Mouse (Mus musculus): ENCODE measurements around the gene Slc9a5. TPM values are rescaled to one million over a fixed set of nuclear protein-coding genes. Genes with fewer than 3 reads are reported as not detected.
A peak's percentile ranks its signal among the peaks of the same experiment; 100 is the strongest.

The Slc9a5 gene
- polyA plus RNA-seq, 1 experiment from 2014 or later: 3.8 TPM

GRCm38 (mm10) chr8:105346611-105347427 is 1.8 kb upstream of the Slc9a5 start:
- Histone ChIP-seq H3K27ac (ENCODE audit: low read depth, low read length) (no peak overlapping the region), H3K4me2 (ENCODE audit: low read length) (peak overlapping the region; percentile 69), H3K4me3 (ENCODE audit: low read depth, low read length) (peak overlapping the region; percentile 65), H3K9me3 (replicated peaks; ENCODE audit: control insufficient read depth, low read length) (no peaks in the 10 kb centered on the region), H3K36me3 (ENCODE audit: control insufficient read depth, insufficient read depth, low read length) (no peaks in the 10 kb centered on the region), H3K9ac (ENCODE audit: low read length) (peak overlapping the region; percentile 60; the same call in 1 of the 2 replicates), H3K4me1 (ENCODE audit: control insufficient read depth, insufficient read depth, low read length) (peaks cover 16% of the 10 kb centered on the region), H3K27me3 (replicated peaks; ENCODE audit: control insufficient read depth, insufficient read depth, low read length) (no peaks in the 10 kb centered on the region; the same call in 1 of the 2 replicates)
- WGBS: 2% methylated on average over 34 of the region's 34 CpGs
- ATAC-seq (peak; percentile 6), DNase-seq (ENCODE audit: low spot score) (peak; percentile 36)

GRCm38 (mm10) chr8:105347428-105348221 is 1.0 kb upstream of the Slc9a5 start, which contains the start of gene Fhod1:
TSS of gene Fhod1 (minus strand) at chr8:105347953.
- Histone ChIP-seq H3K9me3 (replicated peaks; ENCODE audit: control insufficient read depth, low read length) (no peaks in the 10 kb centered on the region), H3K4me1 (ENCODE audit: control insufficient read depth, insufficient read depth, low read length) (peaks cover 16% of the 10 kb centered on the region), H3K27ac (ENCODE audit: low read depth, low read length) (peak within 1 kb of the TSS; percentile 68), H3K9ac (ENCODE audit: low read length) (peak within 1 kb of the TSS; percentile 82), H3K27me3 (replicated peaks; ENCODE audit: control insufficient read depth, insufficient read depth, low read length) (no peaks in the 10 kb centered on the region; the same call in 1 of the 2 replicates), H3K4me2 (ENCODE audit: low read length) (peak within 1 kb of the TSS; percentile 69), H3K36me3 (ENCODE audit: control insufficient read depth, insufficient read depth, low read length) (no peaks in the 10 kb centered on the region), H3K4me3 (ENCODE audit: low read depth, low read length) (peak within 1 kb of the TSS; percentile 65)
- ATAC-seq (peak; percentile 90), DNase-seq (ENCODE audit: low spot score) (peak; percentile 97)
- under 1% methylated on average over 53 of the region's 53 CpGs for WGBS

GRCm38 (mm10) chr8:105349096-105349771 is 591 bp downstream of the Slc9a5 start:
- Histone ChIP-seq H3K4me2 (ENCODE audit: low read length) (peak overlapping the region; percentile 69), H3K4me1 (ENCODE audit: control insufficient read depth, insufficient read depth, low read length) (peaks cover 16% of the 10 kb centered on the region), H3K27ac (ENCODE audit: low read depth, low read length) (peak overlapping the region; percentile 68; the same call in 1 of the 2 replicates), H3K27me3 (replicated peaks; ENCODE audit: control insufficient read depth, insufficient read depth, low read length) (no peaks in the 10 kb centered on the region; the same call in 1 of the 2 replicates), H3K9me3 (replicated peaks; ENCODE audit: control insufficient read depth, low read length) (no peaks in the 10 kb centered on the region), H3K4me3 (ENCODE audit: low read depth, low read length) (peak overlapping the region; percentile 65), H3K9ac (ENCODE audit: low read length) (peak overlapping the region; percentile 82), H3K36me3 (ENCODE audit: control insufficient read depth, insufficient read depth, low read length) (no peaks in the 10 kb centered on the region)
- ATAC-seq (peak; percentile 40), DNase-seq (ENCODE audit: low spot score) (peak; percentile 44)
- WGBS: under 1% methylated on average over 36 of the region's 48 CpGs

- H3K27ac ChIP-seq (ENCODE audit: low read depth, low read length): no peak overlapping the region
- DNase-seq (ENCODE audit: low spot score): peak; percentile 64
These were observed 1.5 kb downstream of the Slc9a5 start for GRCm38 (mm10) chr8:105350186-105350585.

GRCm38 (mm10) chr8:105353583-105354135 is 5.0 kb downstream of the Slc9a5 start:
- H3K4me3 ChIP-seq (ENCODE audit: low read depth, low read length): no peak overlapping the region
- H3K9me3 ChIP-seq (replicated peaks; ENCODE audit: control insufficient read depth, low read length): no peaks in the 10 kb centered on the region
- WGBS: 80% methylated on average over 8 of the region's 8 CpGs
- no peak overlapping the region for H3K4me2 ChIP-seq (ENCODE audit: low read length)
- H3K4me1 ChIP-seq (ENCODE audit: control insufficient read depth, insufficient read depth, low read length): peaks cover 6% of the 10 kb centered on the region; the same call in 1 of the 2 replicates
- H3K36me3 ChIP-seq (ENCODE audit: control insufficient read depth, insufficient read depth, low read length): peaks cover 17% of the 10 kb centered on the region; the same call in 1 of the 2 replicates
- no peaks in the 10 kb centered on the region for H3K27me3 ChIP-seq (replicated peaks; ENCODE audit: control insufficient read depth, insufficient read depth, low read length)
- no peak overlapping the region for H3K9ac ChIP-seq (ENCODE audit: low read length)
- DNase-seq (ENCODE audit: low spot score): no peak
- ATAC-seq: no peak
- H3K27ac ChIP-seq (ENCODE audit: low read depth, low read length): no peak overlapping the region

More at GRCm38 (mm10) chr8:105350186-105350585, 1.5 kb downstream of the Slc9a5 start:
- H3K36me3 ChIP-seq (ENCODE audit: control insufficient read depth, insufficient read depth, low read length): 0 out of 2 replicates have a peak, but pooled peaks cover 3% of the 10 kb centered on the region
- WGBS: 33% methylated on average over 7 of the region's 7 CpGs
- H3K4me1 ChIP-seq (ENCODE audit: control insufficient read depth, insufficient read depth, low read length): peaks cover 16% of the 10 kb centered on the region
- no peaks in the 10 kb centered on the region; the same call in 1 of the 2 replicates for H3K27me3 ChIP-seq (replicated peaks; ENCODE audit: control insufficient read depth, insufficient read depth, low read length)
- ATAC-seq: no peak
- peak overlapping the region; percentile 82 for H3K9ac ChIP-seq (ENCODE audit: low read length)
- H3K4me2 ChIP-seq (ENCODE audit: low read length): peak overlapping the region; percentile 69
- H3K9me3 ChIP-seq (replicated peaks; ENCODE audit: control insufficient read depth, low read length): no peaks in the 10 kb centered on the region
- peak overlapping the region; percentile 65 for H3K4me3 ChIP-seq (ENCODE audit: low read depth, low read length)

GRCm38 (mm10) chr8:105354549-105354948 is 5.9 kb downstream of the Slc9a5 start:
- 95% methylated on average over 4 of the region's 4 CpGs for WGBS
- peaks cover 21% of the 10 kb centered on the region; the same call in 1 of the 2 replicates for H3K36me3 ChIP-seq (ENCODE audit: control insufficient read depth, insufficient read depth, low read length)
- no peak overlapping the region for H3K4me3 ChIP-seq (ENCODE audit: low read depth, low read length)
- no peak for DNase-seq (ENCODE audit: low spot score)
- no peak overlapping the region for H3K27ac ChIP-seq (ENCODE audit: low read depth, low read length)
- H3K4me2 ChIP-seq (ENCODE audit: low read length): no peak overlapping the region
- no peak for ATAC-seq
- H3K4me1 ChIP-seq (ENCODE audit: control insufficient read depth, insufficient read depth, low read length): peaks cover 6% of the 10 kb centered on the region; the same call in 1 of the 2 replicates
- H3K27me3 ChIP-seq (replicated peaks; ENCODE audit: control insufficient read depth, insufficient read depth, low read length): no peaks in the 10 kb centered on the region
- H3K9ac ChIP-seq (ENCODE audit: low read length): no peak overlapping the region
- no peaks in the 10 kb centered on the region for H3K9me3 ChIP-seq (replicated peaks; ENCODE audit: control insufficient read depth, low read length)

GRCm38 (mm10) chr8:105355179-105356024 is 6.8 kb downstream of the Slc9a5 start:
- H3K4me1 ChIP-seq (ENCODE audit: control insufficient read depth, insufficient read depth, low read length): peaks cover under 1% of the 10 kb centered on the region; the same call in 1 of the 2 replicates
- ATAC-seq (no peak), DNase-seq (ENCODE audit: low spot score) (no peak)
- H3K36me3 ChIP-seq (ENCODE audit: control insufficient read depth, insufficient read depth, low read length): peaks cover 21% of the 10 kb centered on the region; the same call in 1 of the 2 replicates
- no peaks in the 10 kb centered on the region for H3K27me3 ChIP-seq (replicated peaks; ENCODE audit: control insufficient read depth, insufficient read depth, low read length)
- 84% methylated on average over 26 of the region's 26 CpGs for WGBS
- no peak overlapping the region for H3K4me3 ChIP-seq (ENCODE audit: low read depth, low read length)
- no peak overlapping the region for H3K4me2 ChIP-seq (ENCODE audit: low read length)
- no peak overlapping the region for H3K27ac ChIP-seq (ENCODE audit: low read depth, low read length)
- no peak overlapping the region for H3K9ac ChIP-seq (ENCODE audit: low read length)
- no peaks in the 10 kb centered on the region for H3K9me3 ChIP-seq (replicated peaks; ENCODE audit: control insufficient read depth, low read length)

Measured in forebrain, embryonic 14.5 days (tissue).